Mouse (Mus musculus) MEL (cell line): Measurements from ENCODE around the gene Pcdh17.

Experiments
- CHD2 ChIP-seq: IDR thresholded peaks from 2 replicates; pipeline ENCODE4 v1.6.1; 2011; ENCODE audit warnings: low read length, improper control_type of control experiment
- CTCF ChIP-seq, 3 experiments: IDR thresholded peaks in 2 of 3; conservative IDR thresholded peaks in 1 of 3; 2 replicates each; pipeline ENCODE4 v1.5.1; 2011 to 2012; ENCODE audit warnings: low read length in 3 of 3, low read depth in 2 of 3, mild to moderate bottlenecking in 2 of 3, improper control_type of control experiment in 1 of 3, inconsistent platforms in 1 of 3, mixed read lengths in 1 of 3, moderate library complexity in 1 of 3; ENCODE audit not compliant: control insufficient read depth in 1 of 3, insufficient read depth in 1 of 3, poor library complexity in 1 of 3, severe bottlenecking in 1 of 3
- ETS1 ChIP-seq: IDR thresholded peaks from 2 replicates; pipeline ENCODE4 v1.6.1; 2012; ENCODE audit warnings: low read depth, mild to moderate bottlenecking, inconsistent platforms, low read length, improper control_type of control experiment, moderate library complexity
- GATA1 ChIP-seq: IDR thresholded peaks from 2 replicates; pipeline ENCODE4 v1.6.1; 2011; ENCODE audit warnings: low read depth, low read length, improper control_type of control experiment
- MEF2A ChIP-seq: IDR thresholded peaks from 2 replicates; pipeline ENCODE4 v1.6.1; 2014; ENCODE audit warnings: low read depth, mild to moderate bottlenecking, inconsistent platforms, low read length, improper control_type of control experiment; ENCODE audit not compliant: poor library complexity, insufficient replicate concordance, severe bottlenecking; ENCODE audit errors: extremely low read depth
- MXI1 ChIP-seq: IDR thresholded peaks from 2 replicates; pipeline ENCODE4 v1.6.1; 2011; ENCODE audit warnings: mild to moderate bottlenecking, low read depth, low read length, improper control_type of control experiment
- POLR2A ChIP-seq, 2 experiments: IDR thresholded peaks; 2 replicates each; pipeline ENCODE4 v1.6.1; 2011 to 2012; ENCODE audit warnings: low read length in 2 of 2, mild to moderate bottlenecking in 2 of 2, control low read depth in 1 of 2, improper control_type of control experiment in 1 of 2, low read depth in 1 of 2, moderate library complexity in 1 of 2; ENCODE audit not compliant: control insufficient read depth in 1 of 2, insufficient read depth in 1 of 2, poor library complexity in 1 of 2
- RAD21 ChIP-seq: IDR thresholded peaks from 2 replicates; pipeline ENCODE4 v1.6.1; 2011; ENCODE audit warnings: mild to moderate bottlenecking, low read depth, low read length, improper control_type of control experiment
- USF1 ChIP-seq: IDR thresholded peaks from 2 replicates; pipeline ENCODE4 v1.6.1; 2014; ENCODE audit warnings: low read depth, mild to moderate bottlenecking, inconsistent platforms, low read length, improper control_type of control experiment, moderate library complexity

DNA sequence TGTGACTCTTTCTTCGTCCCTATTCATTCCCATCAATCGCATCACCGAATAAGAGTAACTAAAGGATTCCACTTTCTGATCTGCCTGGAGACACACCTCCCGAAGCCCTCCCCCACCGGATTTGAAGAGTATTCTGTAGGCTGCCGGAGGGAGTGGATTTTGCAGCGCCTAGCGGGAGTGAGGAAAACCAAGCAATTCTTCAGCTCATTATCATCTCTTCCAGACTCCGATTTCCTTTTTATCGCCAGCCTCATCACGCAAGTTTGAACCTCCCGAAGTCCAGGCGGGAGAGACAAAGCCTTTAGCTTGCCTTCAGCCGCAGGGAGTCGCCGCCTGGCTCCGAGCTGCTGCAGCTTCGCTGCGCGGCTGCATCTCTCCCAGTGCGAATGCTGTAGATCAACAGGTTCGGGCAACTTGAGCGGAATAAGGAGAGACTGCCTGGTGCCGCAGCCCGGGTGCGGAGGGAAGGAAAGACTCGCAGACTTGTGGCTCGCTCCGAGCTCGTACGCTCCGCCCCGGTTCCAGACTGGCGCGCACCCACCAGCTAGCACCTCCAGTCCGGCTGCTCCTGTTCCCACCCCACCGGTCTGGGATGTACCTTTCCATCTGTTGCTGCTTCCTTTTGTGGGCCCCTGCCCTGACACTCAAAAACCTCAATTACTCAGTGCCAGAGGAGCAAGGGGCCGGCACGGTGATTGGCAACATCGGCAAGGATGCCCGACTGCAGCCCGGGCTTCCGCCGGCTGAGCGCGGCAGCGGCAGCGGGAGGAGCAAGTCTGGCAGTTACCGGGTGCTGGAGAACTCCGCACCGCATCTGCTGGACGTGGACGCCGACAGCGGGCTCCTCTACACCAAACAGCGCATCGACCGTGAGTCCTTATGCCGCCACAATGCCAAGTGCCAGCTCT is 2.4 kb downstream of the Pcdh17 start:
- TF ChIP-seq USF1 (no peak), CTCF (IDR thresholded peaks at IDR 0.05 in 2 of 3, conservative IDR thresholded peaks at IDR 0.05 in 1 of 3; ENCODE audit: control insufficient read depth in 1 of 3, insufficient read depth in 1 of 3, low read depth in 2 of 3, low read length in 3 of 3, poor library complexity in 1 of 3, severe bottlenecking in 1 of 3) (no peak), ETS1 (no peak), MXI1 (no peak), POLR2A (IDR thresholded peaks at IDR 0.05; ENCODE audit: control insufficient read depth in 1 of 2, insufficient read depth in 1 of 2, low read depth in 1 of 2, low read length in 2 of 2, poor library complexity in 1 of 2) (no peak), CHD2 (no peak), MEF2A (no peak), GATA1 (no peak), RAD21 (no peak)
